Mouse (Mus musculus): ENCODE measurements around the gene Rnf26.

GRCm38 (mm10) chr9:44076764-44077120, 36.6 kb downstream of the Rnf26 start:
- TF ChIP-seq ZC3H11A (IDR thresholded peaks at IDR 0.05; ENCODE audit: borderline replicate concordance, low read depth, low read length) (no peak), ZNF384 (IDR thresholded peaks at IDR 0.05; ENCODE audit: low read depth, low read length) (no peak), MAFK (IDR thresholded peaks at IDR 0.05; ENCODE audit: insufficient read depth, low read depth, low read length) (no peak)
